Mouse (Mus musculus): ENCODE measurements around the gene Atg101. TPM values are rescaled to one million over a fixed set of nuclear protein-coding genes. Genes with fewer than 3 reads are reported as not detected.
"Not testable (repeated sequence)": the region's sequence is repeated elsewhere in the genome, so short reads cannot be mapped to it uniquely, and the experiment has no call there.

Atg101 gene
- polyA plus RNA-seq, 1 experiment = 110 TPM

GRCm38 (mm10) chr15:101322106-101322505 is 38.0 kb downstream of the Atg101 start:
- TF ChIP-seq POLR2AphosphoS2 (IDR thresholded peaks at IDR 0.05; ENCODE audit: insufficient read length, low read depth) (no peak), REST (IDR thresholded peaks at IDR 0.05; ENCODE audit: insufficient read depth, insufficient read length) (no peak), MYOD1 (IDR thresholded peaks at IDR 0.05; ENCODE audit: control insufficient read depth in 1 of 3, insufficient read length in 2 of 3, low read depth in 2 of 3) (no peak), MAX (IDR thresholded peaks at IDR 0.05; ENCODE audit: low read depth) (no peak), SRF (IDR thresholded peaks at IDR 0.05; ENCODE audit: control insufficient read depth, insufficient read length, low read depth) (no peak), USF1 (IDR thresholded peaks at IDR 0.05; ENCODE audit: low read depth) (no peak), MYOG (IDR thresholded peaks at IDR 0.05; ENCODE audit: control insufficient read depth in 1 of 3, insufficient read depth in 1 of 3, insufficient read length in 2 of 3, low read depth in 2 of 3) (no peak), TCF3 (IDR thresholded peaks at IDR 0.05; ENCODE audit: insufficient read length, low read depth) (no peak), CEBPB (IDR thresholded peaks at IDR 0.05; ENCODE audit: insufficient read depth, poor library complexity, severe bottlenecking) (no peak), TCF12 (IDR thresholded peaks at IDR 0.05; ENCODE audit: insufficient read depth, poor library complexity, severe bottlenecking) (no peak), E2F4 (IDR thresholded peaks at IDR 0.05; ENCODE audit: insufficient read depth) (no peak), POLR2A (IDR thresholded peaks at IDR 0.05; ENCODE audit: insufficient read length, low read depth) (no peak)
- Histone ChIP-seq H3K79me2 (ENCODE audit: control insufficient read depth, insufficient read depth) (no peaks in the 10 kb centered on the region), H3K4me3 (no peak overlapping the region), H3ac (ENCODE audit: control insufficient read depth, insufficient read length) (no peak overlapping the region), H3K4me2 (ENCODE audit: low read depth) (no peak overlapping the region), H3K36me3 (ENCODE audit: control insufficient read depth, insufficient read depth) (no peaks in the 10 kb centered on the region), H3K27me3 (ENCODE audit: control insufficient read depth, insufficient read depth, insufficient read length) (no peaks in the 10 kb centered on the region)

GRCm38 (mm10) chr15:101322640-101323039 is 38.6 kb downstream of the Atg101 start:
- no peaks in the 10 kb centered on the region for H3K79me2 ChIP-seq (ENCODE audit: control insufficient read depth, insufficient read depth)
- no peak overlapping the region for H3K4me2 ChIP-seq (ENCODE audit: low read depth)
- no peak overlapping the region for H3ac ChIP-seq (ENCODE audit: control insufficient read depth, insufficient read length)
- no peak overlapping the region for H3K4me3 ChIP-seq
- TF ChIP-seq USF1 (IDR thresholded peaks at IDR 0.05; ENCODE audit: low read depth) = no peak
- TF ChIP-seq CEBPB (IDR thresholded peaks at IDR 0.05; ENCODE audit: insufficient read depth, poor library complexity, severe bottlenecking) = no peak
- TF ChIP-seq TCF12 (IDR thresholded peaks at IDR 0.05; ENCODE audit: insufficient read depth, poor library complexity, severe bottlenecking) = no peak
- TF ChIP-seq REST (IDR thresholded peaks at IDR 0.05; ENCODE audit: insufficient read depth, insufficient read length) = no peak
- TF ChIP-seq MYOD1 (IDR thresholded peaks at IDR 0.05; ENCODE audit: control insufficient read depth in 1 of 3, insufficient read length in 2 of 3, low read depth in 2 of 3) = no peak
- TF ChIP-seq POLR2AphosphoS2 (IDR thresholded peaks at IDR 0.05; ENCODE audit: insufficient read length, low read depth) = no peak
- TF ChIP-seq POLR2A (IDR thresholded peaks at IDR 0.05; ENCODE audit: insufficient read length, low read depth) = no peak
- TF ChIP-seq MAX (IDR thresholded peaks at IDR 0.05; ENCODE audit: low read depth) = no peak
- TF ChIP-seq E2F4 (IDR thresholded peaks at IDR 0.05; ENCODE audit: insufficient read depth) = no peak
- H3K27me3 ChIP-seq (ENCODE audit: control insufficient read depth, insufficient read depth, insufficient read length) = no peaks in the 10 kb centered on the region
- no peaks in the 10 kb centered on the region for H3K36me3 ChIP-seq (ENCODE audit: control insufficient read depth, insufficient read depth)

GRCm38 (mm10) chr15:101323511-101323910 is 39.4 kb downstream of the Atg101 start:
- H3ac ChIP-seq (ENCODE audit: control insufficient read depth, insufficient read length) = no peak overlapping the region
- no peak for TF ChIP-seq SRF (IDR thresholded peaks at IDR 0.05; ENCODE audit: control insufficient read depth, insufficient read length, low read depth)
- no peak for TF ChIP-seq POLR2A (IDR thresholded peaks at IDR 0.05; ENCODE audit: insufficient read length, low read depth)
- TF ChIP-seq E2F4 (IDR thresholded peaks at IDR 0.05; ENCODE audit: insufficient read depth) = no peak
- TF ChIP-seq TCF3 (IDR thresholded peaks at IDR 0.05; ENCODE audit: insufficient read length, low read depth) = no peak
- TF ChIP-seq USF1 (IDR thresholded peaks at IDR 0.05; ENCODE audit: low read depth) = no peak
- no peak for TF ChIP-seq REST (IDR thresholded peaks at IDR 0.05; ENCODE audit: insufficient read depth, insufficient read length)
- TF ChIP-seq TCF12 (IDR thresholded peaks at IDR 0.05; ENCODE audit: insufficient read depth, poor library complexity, severe bottlenecking) = no peak
- no peak for TF ChIP-seq CEBPB (IDR thresholded peaks at IDR 0.05; ENCODE audit: insufficient read depth, poor library complexity, severe bottlenecking)
- TF ChIP-seq MYOD1 (IDR thresholded peaks at IDR 0.05; ENCODE audit: control insufficient read depth in 1 of 3, insufficient read length in 2 of 3, low read depth in 2 of 3) = no peak
- TF ChIP-seq POLR2AphosphoS2 (IDR thresholded peaks at IDR 0.05; ENCODE audit: insufficient read length, low read depth) = no peak
- no peak for TF ChIP-seq MYOG (IDR thresholded peaks at IDR 0.05; ENCODE audit: control insufficient read depth in 1 of 3, insufficient read depth in 1 of 3, insufficient read length in 2 of 3, low read depth in 2 of 3)
- no peaks in the 10 kb centered on the region for H3K36me3 ChIP-seq (ENCODE audit: control insufficient read depth, insufficient read depth)
- no peak overlapping the region for H3K4me2 ChIP-seq (ENCODE audit: low read depth)
- H3K79me2 ChIP-seq (ENCODE audit: control insufficient read depth, insufficient read depth) = no peaks in the 10 kb centered on the region
- H3K27me3 ChIP-seq (ENCODE audit: control insufficient read depth, insufficient read depth, insufficient read length) = no peaks in the 10 kb centered on the region
- H3K4me3 ChIP-seq = no peak overlapping the region

- H3K36me3 ChIP-seq (ENCODE audit: control insufficient read depth, insufficient read depth); H3K79me2 ChIP-seq (ENCODE audit: control insufficient read depth, insufficient read depth); H3K4me3 ChIP-seq; H3ac ChIP-seq (ENCODE audit: control insufficient read depth, insufficient read length); H3K4me2 ChIP-seq (ENCODE audit: low read depth); H3K27me3 ChIP-seq (ENCODE audit: control insufficient read depth, insufficient read depth, insufficient read length): not testable (repeated sequence)
These were observed 40.3 kb downstream of the Atg101 start for GRCm38 (mm10) chr15:101324409-101324808.

GRCm38 (mm10) chr15:101325991-101326534 is 42.0 kb downstream of the Atg101 start:
- H3K79me2 ChIP-seq (ENCODE audit: control insufficient read depth, insufficient read depth) = no peaks in the 10 kb centered on the region
- no peak overlapping the region for H3K4me2 ChIP-seq (ENCODE audit: low read depth)
- TF ChIP-seq POLR2AphosphoS2 (IDR thresholded peaks at IDR 0.05; ENCODE audit: insufficient read length, low read depth) (no peak), MYOD1 (IDR thresholded peaks at IDR 0.05; ENCODE audit: control insufficient read depth in 1 of 3, insufficient read length in 2 of 3, low read depth in 2 of 3) (no peak), E2F4 (IDR thresholded peaks at IDR 0.05; ENCODE audit: insufficient read depth) (no peak), MYOG (IDR thresholded peaks at IDR 0.05; ENCODE audit: control insufficient read depth in 1 of 3, insufficient read depth in 1 of 3, insufficient read length in 2 of 3, low read depth in 2 of 3) (no peak), MAX (IDR thresholded peaks at IDR 0.05; ENCODE audit: low read depth) (no peak), TCF12 (IDR thresholded peaks at IDR 0.05; ENCODE audit: insufficient read depth, poor library complexity, severe bottlenecking) (no peak), REST (IDR thresholded peaks at IDR 0.05; ENCODE audit: insufficient read depth, insufficient read length) (no peak), CEBPB (IDR thresholded peaks at IDR 0.05; ENCODE audit: insufficient read depth, poor library complexity, severe bottlenecking) (no peak), TCF3 (IDR thresholded peaks at IDR 0.05; ENCODE audit: insufficient read length, low read depth) (no peak), POLR2A (IDR thresholded peaks at IDR 0.05; ENCODE audit: insufficient read length, low read depth) (no peak), SRF (IDR thresholded peaks at IDR 0.05; ENCODE audit: control insufficient read depth, insufficient read length, low read depth) (no peak)
- no peak overlapping the region for H3ac ChIP-seq (ENCODE audit: control insufficient read depth, insufficient read length)
- H3K4me3 ChIP-seq = no peak overlapping the region
- H3K36me3 ChIP-seq (ENCODE audit: control insufficient read depth, insufficient read depth) = no peaks in the 10 kb centered on the region
- H3K27me3 ChIP-seq (ENCODE audit: control insufficient read depth, insufficient read depth, insufficient read length) = no peaks in the 10 kb centered on the region
